Mouse (Mus musculus): Measurements from ENCODE around the gene Ttc36. TPM values are rescaled to one million over a fixed set of nuclear protein-coding genes. Genes with fewer than 3 reads are reported as not detected.

The Ttc36 gene
- 21.7 and 33.9 TPM in 2 replicates for polyA plus RNA-seq (2015; fragmentation: Nextera tagmentation; extraction: Ambion mirVana)

DNA sequence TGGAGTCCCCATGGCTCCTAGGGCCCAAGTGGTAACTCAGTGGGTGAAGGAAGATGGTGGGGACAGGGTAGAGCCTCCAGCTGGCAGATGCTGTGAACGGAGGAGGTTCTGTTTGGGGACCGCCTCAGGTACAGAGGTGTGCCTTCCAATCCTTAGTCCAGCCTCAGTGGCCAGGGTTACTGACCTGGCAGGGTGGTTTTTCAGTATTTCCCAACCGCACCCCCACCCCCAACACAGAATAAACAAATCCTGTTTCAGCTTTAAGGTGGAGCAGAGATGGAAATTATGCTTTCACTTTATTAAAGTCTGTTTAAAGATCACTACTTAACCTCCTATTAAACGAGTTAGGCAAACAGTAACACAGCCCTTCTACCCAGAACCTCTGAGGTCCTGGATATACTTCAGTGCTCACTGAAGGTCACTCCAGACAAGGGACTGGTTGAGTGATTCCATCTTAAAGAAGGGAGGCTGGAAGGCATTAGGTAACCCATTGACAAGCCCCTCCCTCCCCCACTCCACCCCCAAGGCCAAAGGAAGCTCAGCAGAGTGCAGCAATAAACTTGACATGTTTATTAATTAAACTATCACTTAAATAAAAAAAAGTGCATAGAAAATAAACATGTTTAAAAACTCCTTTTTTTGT, at the start of gene Ttc36:
Gene Ttc36 (minus strand): TSS at position 265 of the 643 bp plus-strand sequence.

DNA sequence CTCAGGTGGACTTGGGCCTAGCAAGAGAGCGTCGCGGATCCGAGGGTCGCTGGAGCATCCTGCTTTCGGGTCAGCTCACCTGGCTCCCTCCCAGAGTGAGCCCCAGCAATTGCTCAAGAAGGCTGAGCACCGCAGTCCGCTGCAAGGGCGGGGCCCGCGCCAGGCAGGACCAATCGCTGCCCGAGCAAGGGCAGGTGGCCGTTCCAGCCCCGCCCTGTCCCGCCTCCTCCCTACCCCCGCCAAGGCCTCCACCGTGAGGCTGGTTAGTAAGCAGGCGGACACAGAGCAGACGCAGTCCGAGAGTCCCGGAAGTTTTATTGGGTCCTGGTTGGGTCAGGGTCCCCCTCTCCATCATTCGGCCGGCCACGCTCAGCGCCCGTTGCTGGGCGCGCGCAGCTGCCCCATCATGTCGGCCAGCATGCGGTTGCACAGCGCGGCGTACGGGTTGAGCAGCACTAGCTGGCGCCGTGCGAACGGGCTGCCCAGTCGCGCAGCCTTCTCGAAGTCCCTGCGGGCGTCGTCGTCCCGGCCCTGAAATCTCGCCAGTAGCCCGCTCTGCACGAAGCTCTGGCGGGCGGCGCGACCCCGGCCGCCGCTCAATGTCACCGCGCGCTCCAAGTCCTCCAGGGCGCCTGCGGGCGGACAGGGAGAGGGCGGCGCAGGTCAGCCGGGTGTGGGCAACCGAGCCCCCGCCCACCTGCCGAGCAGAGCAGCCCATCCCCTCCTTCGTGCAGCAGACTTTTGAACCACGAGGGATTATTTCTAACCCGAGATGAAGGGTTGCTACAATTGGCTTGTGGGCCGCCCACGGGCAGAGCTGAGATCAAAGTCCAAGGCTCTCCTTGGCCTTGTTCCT, 3.5 kb downstream of the Ttc36 start, which contains the start of gene Tmem25:
Gene Tmem25 (minus strand): TSS at position 206 of the 856 bp plus-strand sequence.

DNA sequence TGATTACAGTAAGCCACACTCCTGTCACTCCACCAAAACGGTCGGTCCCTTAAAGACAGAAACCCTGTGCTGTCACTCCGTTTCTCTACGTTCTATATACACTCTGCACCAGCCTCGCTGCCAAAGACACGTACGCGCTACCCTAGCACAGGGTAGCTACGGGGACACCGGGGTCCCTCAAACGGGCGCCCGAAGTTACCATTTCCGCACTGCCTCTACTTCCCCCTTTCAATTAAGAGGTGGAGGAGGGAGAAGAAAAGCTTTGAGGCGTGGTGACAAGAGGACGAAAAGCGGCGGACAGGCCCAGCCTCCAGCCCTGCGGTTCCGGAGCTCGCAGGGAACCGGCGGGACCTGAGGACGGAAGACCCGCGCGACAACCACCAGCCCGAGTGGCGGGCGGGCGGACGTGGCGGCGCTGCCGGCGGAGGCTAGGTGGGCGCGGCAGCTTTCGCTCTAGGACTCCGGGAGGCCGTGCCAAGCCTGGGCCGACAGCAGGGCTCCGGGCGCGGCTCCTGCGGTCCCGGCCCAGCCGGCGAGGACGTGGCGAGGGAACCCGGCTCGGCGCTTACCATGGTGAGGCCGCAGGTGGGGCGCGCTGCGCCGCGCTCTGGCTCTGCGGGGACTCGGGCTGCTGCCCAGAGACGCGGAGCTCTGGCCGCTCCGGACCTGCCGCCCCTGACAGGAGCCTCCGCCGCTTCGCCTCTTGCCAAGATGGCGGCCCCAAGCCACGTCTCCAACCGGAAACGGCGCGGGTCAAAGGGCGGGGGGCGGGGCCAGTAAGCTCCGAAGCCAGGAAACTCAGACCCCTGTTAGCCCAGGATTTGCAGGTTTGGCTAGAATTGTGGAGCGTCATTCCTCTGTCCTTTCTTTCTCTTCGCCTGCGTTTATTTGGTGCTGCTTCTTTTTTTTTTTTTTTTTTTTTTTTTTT, 35.5 kb downstream of the Ttc36 start, which contains the start of the genes Arcn1 and Ift46:
Gene Arcn1 (minus strand): TSS at position 745 of the 928 bp plus-strand sequence.
Gene Ift46 (plus strand): TSS at position 808 of the 928 bp plus-strand sequence.

Other genes with a start within 250 kb of the Ttc36 start
- 0.08 and 0.16 TPM in 2 replicates for gene Cxcr5, start 241.2 kb downstream of the Ttc36 start, polyA plus RNA-seq (2015; fragmentation: Nextera tagmentation; extraction: Ambion mirVana)
- 8.5 and 12.8 TPM in 2 replicates for gene Ddx6, start 198.2 kb downstream of the Ttc36 start, polyA plus RNA-seq (2015; fragmentation: Nextera tagmentation; extraction: Ambion mirVana)
- not detected in 2 replicates for gene Treh, start 129.8 kb downstream of the Ttc36 start, polyA plus RNA-seq (2015; fragmentation: Nextera tagmentation; extraction: Ambion mirVana)
- 21.2 and 29.1 TPM in 2 replicates for gene Phldb1, start 67.9 kb downstream of the Ttc36 start, polyA plus RNA-seq (2015; fragmentation: Nextera tagmentation; extraction: Ambion mirVana)
- gene Arcn1, start 35.2 kb downstream of the Ttc36 start, polyA plus RNA-seq (2015; fragmentation: Nextera tagmentation; extraction: Ambion mirVana) = 79.0 and 102 TPM in 2 replicates
- 96.9 and 113 TPM in 2 replicates for gene Ift46, start 35.2 kb downstream of the Ttc36 start, polyA plus RNA-seq (2015; fragmentation: Nextera tagmentation; extraction: Ambion mirVana)
- gene Tmem25, start 3.8 kb downstream of the Ttc36 start, polyA plus RNA-seq (2015; fragmentation: Nextera tagmentation; extraction: Ambion mirVana) = 4.5 and 8.0 TPM in 2 replicates
- gene Kmt2a, start 78.2 kb upstream of the Ttc36 start, polyA plus RNA-seq (2015; fragmentation: Nextera tagmentation; extraction: Ambion mirVana) = 9.0 and 9.5 TPM in 2 replicates
- 1,351 and 2,218 TPM in 2 replicates for gene Atp5l, start 117.7 kb upstream of the Ttc36 start, polyA plus RNA-seq (2015; fragmentation: Nextera tagmentation; extraction: Ambion mirVana)
- gene Ube4a, start 162.5 kb upstream of the Ttc36 start, polyA plus RNA-seq (2015; fragmentation: Nextera tagmentation; extraction: Ambion mirVana) = 12.6 and 18.2 TPM in 2 replicates
- gene Cd3g, start 177.4 kb upstream of the Ttc36 start, polyA plus RNA-seq (2015; fragmentation: Nextera tagmentation; extraction: Ambion mirVana) = 0.30 and 0.85 TPM in 2 replicates
- 0.08 and 0.18 TPM in 2 replicates for gene Cd3d, start 178.7 kb upstream of the Ttc36 start, polyA plus RNA-seq (2015; fragmentation: Nextera tagmentation; extraction: Ambion mirVana)
- 0.07 and 0.32 TPM in 2 replicates for gene Cd3e, start 206.6 kb upstream of the Ttc36 start, polyA plus RNA-seq (2015; fragmentation: Nextera tagmentation; extraction: Ambion mirVana)
- 3.0 and 5.8 TPM in 2 replicates for gene Mpzl2, start 236.7 kb upstream of the Ttc36 start, polyA plus RNA-seq (2015; fragmentation: Nextera tagmentation; extraction: Ambion mirVana)

Data from adrenal gland, postnatal 0 days (tissue).